ENCODE assay signal across 8 mouse cellular contexts in the genomic region with DNA sequence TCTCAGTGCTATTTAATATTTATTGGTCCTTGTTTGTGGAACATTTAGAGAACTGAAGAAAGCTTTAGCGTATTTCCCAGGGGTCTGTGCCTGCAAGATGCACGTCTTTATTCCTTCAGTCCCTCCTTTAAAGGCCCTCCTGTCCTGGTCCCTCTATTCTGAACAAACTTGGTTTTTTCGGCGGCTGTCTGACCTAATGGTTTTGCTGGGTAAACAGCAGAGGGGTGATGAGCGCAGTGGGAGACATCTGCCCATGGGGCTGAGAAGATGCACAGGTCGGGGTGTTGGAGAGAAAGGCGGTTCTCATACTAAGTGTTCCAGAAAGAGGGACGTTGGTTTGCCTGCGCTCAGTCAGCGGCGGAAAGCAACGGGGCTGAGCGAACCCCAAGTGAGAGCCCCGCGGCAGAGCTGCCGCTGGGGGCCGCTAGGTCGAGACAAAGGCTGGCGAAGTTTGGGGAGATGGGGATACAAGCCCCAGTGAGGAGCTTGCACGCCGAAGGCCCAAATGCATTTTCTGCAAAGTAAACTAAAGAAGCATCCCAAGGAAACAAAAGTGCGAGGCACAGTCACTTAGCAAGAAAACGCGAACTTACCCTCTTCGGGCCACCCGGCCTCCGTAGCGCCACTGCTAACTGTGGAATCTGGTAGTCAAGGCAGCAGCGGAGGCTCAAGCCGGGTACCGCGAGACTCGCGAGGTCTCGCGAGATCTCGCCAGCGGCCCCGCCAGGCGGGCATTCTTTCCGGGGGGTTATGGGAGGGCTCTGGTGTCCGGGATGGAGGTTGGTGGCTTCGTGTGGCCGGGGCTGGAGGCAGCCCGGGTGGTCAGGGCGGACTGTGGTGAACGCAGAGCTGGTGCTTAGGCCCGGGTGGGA. TPM values are rescaled to one million over a fixed set of nuclear protein-coding genes. Genes with fewer than 3 reads are reported as not detected.
DNase-seq lines count a peak whose midpoint lies in the region; ATAC-seq and TF ChIP-seq lines count a peak whose summit lies in the region.

TSS of gene Stxbp4 (minus strand) at position 645 of the 872 bp plus-strand sequence.
TSS of gene Cox11 (plus strand) at position 734 of the 872 bp plus-strand sequence.

- TF ChIP-seq CTCF in gastrocnemius, adult 2 months (IDR thresholded peaks at IDR 0.05) = peak; percentile 67
- TF ChIP-seq CTCF in hindbrain, postnatal 0 days (IDR thresholded peaks at IDR 0.05; ENCODE audit: low read depth) = peak; percentile 51; the same call in 1 of the 2 replicates
- TF ChIP-seq CTCF in left cerebral cortex, adult 2 months (IDR thresholded peaks at IDR 0.05) = peak; percentile 61

- no peaks in the 10 kb centered on the region for H3K27me3 ChIP-seq in hindbrain, postnatal 0 days (ENCODE audit: insufficient read depth, low read length)

- peak within 1 kb of the TSS; percentile 75 for H3K4me2 ChIP-seq in hindbrain, postnatal 0 days (ENCODE audit: low read depth, low read length)

- ATAC-seq in common myeloid progenitor, adult 5-6 weeks (replicated peaks; ENCODE audit: low read depth, poor library complexity, severe bottlenecking) = peak; percentile 98
- peak; percentile 97 for ATAC-seq in hindbrain, postnatal 0 days
- peak; percentile 94 for ATAC-seq in megakaryocyte, adult 5-6 weeks (ENCODE audit: poor library complexity, severe bottlenecking)

- H3K4me1 ChIP-seq in hindbrain, postnatal 0 days (ENCODE audit: insufficient read depth, low read length) = peaks cover 9% of the 10 kb centered on the region; the same call in 1 of the 2 replicates

- H3K9me3 ChIP-seq in hindbrain, postnatal 0 days (ENCODE audit: low read length) = no peaks in the 10 kb centered on the region

- peak within 1 kb of the TSS; percentile 97 for H3K27ac ChIP-seq in gastrocnemius, adult 2 months
- peak within 1 kb of the TSS; percentile 99 for H3K27ac ChIP-seq in hindbrain, postnatal 0 days
- H3K27ac ChIP-seq in left cerebral cortex, adult 2 months = peak within 1 kb of the TSS; percentile 93

- no peaks in the 10 kb centered on the region for H3K36me3 ChIP-seq in hindbrain, postnatal 0 days (ENCODE audit: insufficient read depth, low read length)

- under 1% methylated on average over 48 of the region's 48 CpGs for WGBS in hindbrain, postnatal 0 days

- H3K4me3 ChIP-seq in gastrocnemius, adult 2 months = peak within 1 kb of the TSS; percentile 94
- H3K4me3 ChIP-seq in hindbrain, postnatal 0 days (ENCODE audit: low read length) = peak within 1 kb of the TSS; percentile 99
- peak within 1 kb of the TSS; percentile 96 for H3K4me3 ChIP-seq in left cerebral cortex, adult 2 months

- H3K9ac ChIP-seq in hindbrain, postnatal 0 days (replicated peaks; ENCODE audit: low read length) = peak within 1 kb of the TSS; percentile 100

- peak; percentile 98 for DNase-seq in ZHBTc4 (ENCODE audit: low read depth, low spot score)
- DNase-seq in gastrocnemius, adult 2 months = peak; percentile 96
- DNase-seq in hindbrain, postnatal 0 days (ENCODE audit: low spot score) = peak; percentile 98
- peak; percentile 94 to 95 for DNase-seq in left cerebral cortex, adult 2 months (ENCODE audit: extremely low spot score in 1 of 2, low spot score in 2 of 2)
- peak; percentile 96 to 97 for DNase-seq in right cerebral cortex, adult 2 months (ENCODE audit: low spot score in 2 of 2)
- peak; percentile 93 for DNase-seq in urinary bladder, postnatal 14 days (ENCODE audit: low spot score)

- intact Hi-C loops in gastrocnemius, adult 2 months (cut with DNase I) = no loop called here
- intact Hi-C loops in left cerebral cortex, adult 2 months (cut with DNase I) = no loop called here

RNA-seq across cellular contexts. Expression of gene Stxbp4, which starts in this region (rescaled TPM):
- total RNA-seq in common myeloid progenitor, adult 5-6 weeks (2017) = 9.0 and 9.1 TPM in 2 replicates
- 10 to 100 TPM; 14.8 to 16.8 TPM for total RNA-seq in gastrocnemius, adult 2 months (2021)
- total RNA-seq in hindbrain, postnatal 0 days (2014; rRNA removed) = 9.1 and 15.2 TPM in 2 replicates
- 9.9 and 11.0 TPM in 2 replicates for polyA plus RNA-seq in hindbrain, postnatal 0 days (2015; fragmentation: Nextera tagmentation; extraction: Ambion mirVana)
- total RNA-seq in left cerebral cortex, adult 2 months (2021) = 10 to 100 TPM; 12.3 to 13.0 TPM
- 1.7 and 2.6 TPM in 2 replicates for total RNA-seq in megakaryocyte, adult 5-6 weeks (2015)
- 0.95 and 1.1 TPM in 2 replicates for total RNA-seq in megakaryocyte, adult 5-6 weeks (2017)

RNA-seq across cellular contexts. Expression of gene Cox11, which starts in this region (rescaled TPM):
- total RNA-seq in common myeloid progenitor, adult 5-6 weeks (2017) = 14.7 and 36.2 TPM in 2 replicates
- 10 to 100 TPM; 20.1 to 27.9 TPM for total RNA-seq in gastrocnemius, adult 2 months (2021)
- 22.9 and 40.1 TPM in 2 replicates for total RNA-seq in hindbrain, postnatal 0 days (2014; rRNA removed)
- polyA plus RNA-seq in hindbrain, postnatal 0 days (2015; fragmentation: Nextera tagmentation; extraction: Ambion mirVana) = 37.1 and 40.3 TPM in 2 replicates
- total RNA-seq in left cerebral cortex, adult 2 months (2021) = 10 to 100 TPM; 26.7 to 32.5 TPM
- 18.5 and 22.2 TPM in 2 replicates for total RNA-seq in megakaryocyte, adult 5-6 weeks (2015)
- 6.4 and 11.7 TPM in 2 replicates for total RNA-seq in megakaryocyte, adult 5-6 weeks (2017)

Comparison
In these comparisons a context has a peak if more than half of its experiments do, and no peak if none do; other contexts are left out.
1. Peak in every context shown above with its lines: DNase-seq, ATAC-seq, H3K4me3 ChIP-seq and H3K27ac ChIP-seq.